Mouse (Mus musculus) kidney, adult 10 weeks (tissue): ENCODE data around the gene Fam210b. TPM values are rescaled to one million over a fixed set of nuclear protein-coding genes. Genes with fewer than 3 reads are reported as not detected.

Experiments
- polyA plus RNA-seq: library from polyadenylated mRNA; stranded (reverse); fragments of 350-450 nt; fragmentation: Illumina TruSeq; extraction: RNeasy Lipid Tissue Mini Kit (QIAGEN cat#74804); gene quantifications from one replicate; pipeline ENCODE4 v1.2.3, GENCODE M21; 2014; ENCODE audit warnings: low read depth, low replicate concordance

Gene Fam210b
- polyA plus RNA-seq = 16.7 TPM

GRCm38 (mm10) chr2:172345258-172345738 lies at the start of gene Fam210b:
Gene Fam210b (plus strand): TSS chr2:172345565.

DNA sequence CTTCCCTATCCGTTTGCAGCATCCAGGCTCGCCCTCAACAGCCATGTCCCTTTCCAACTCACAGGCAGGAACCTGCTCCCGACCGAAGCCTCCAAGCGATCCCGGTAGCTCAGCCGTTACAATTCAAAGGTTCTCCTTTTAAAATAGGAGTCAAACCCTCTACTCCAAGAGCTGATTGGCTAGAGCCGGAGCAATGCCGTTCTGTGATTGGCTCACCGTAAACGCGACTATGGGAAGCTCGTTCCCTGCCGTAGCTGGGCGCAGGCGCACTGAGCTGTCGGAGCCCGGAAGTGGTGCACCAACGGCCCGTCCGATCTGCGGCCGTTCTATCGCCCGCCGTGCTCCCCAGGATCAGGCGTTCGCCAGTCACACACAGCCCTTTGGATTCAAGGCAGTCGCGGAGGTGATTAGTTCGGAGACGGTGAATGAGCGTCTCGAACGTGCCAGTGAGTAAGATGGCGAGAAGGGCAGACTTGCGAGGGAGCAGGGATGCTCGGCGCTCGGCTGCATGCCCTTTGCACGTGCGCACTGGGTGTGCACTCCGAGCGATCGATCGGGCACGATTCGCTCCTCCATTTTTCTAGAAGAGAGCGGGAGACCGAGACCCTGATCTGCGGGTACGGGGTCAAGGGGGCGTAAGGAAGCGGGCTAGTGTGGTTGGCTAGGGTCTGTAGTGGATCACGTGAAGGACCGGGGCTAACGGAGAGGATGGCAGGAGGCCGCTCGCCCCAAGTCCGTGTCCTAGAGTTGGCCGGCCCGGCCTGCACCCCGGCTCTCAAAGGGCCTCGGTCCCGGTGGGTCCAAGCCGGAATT lies 25.3 kb downstream of the Fam210b start, which contains the start of the genes Aurka and Cstf1:
Gene Aurka (minus strand): TSS at position 125 of the 813 bp plus-strand sequence.
Gene Cstf1 (plus strand): TSS at position 271 of the 813 bp plus-strand sequence.

DNA sequence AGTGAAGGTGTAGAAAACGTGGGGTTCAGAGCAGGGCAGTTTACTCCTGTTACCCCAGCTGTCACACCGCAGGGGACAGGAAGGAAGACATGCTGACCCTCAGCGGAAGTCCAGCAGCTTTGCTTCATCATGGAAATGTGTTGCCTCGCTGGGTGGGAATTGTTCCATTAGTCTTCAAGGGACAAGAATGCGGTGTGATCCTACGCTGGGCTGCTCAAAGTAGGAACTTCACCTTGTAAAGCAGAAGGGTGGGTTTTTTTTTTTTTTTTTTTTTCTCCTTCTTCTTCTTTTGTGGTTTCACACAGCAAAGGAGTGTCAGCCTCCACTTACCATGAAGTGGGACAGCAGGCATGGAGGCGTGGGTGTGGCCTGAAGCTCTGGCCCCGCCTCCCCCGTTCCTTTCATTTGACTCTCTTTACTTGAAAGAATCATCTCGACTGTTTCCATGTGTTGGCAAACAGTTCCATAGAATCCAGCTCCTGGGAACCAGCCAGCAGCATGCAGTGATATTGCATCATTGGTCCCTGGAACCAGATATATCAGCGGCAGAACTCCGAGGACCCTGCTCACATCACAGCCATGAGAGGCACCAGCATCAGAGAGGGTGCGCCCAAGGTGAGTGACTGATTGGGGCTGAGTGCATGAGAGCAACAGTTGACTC lies 48.2 kb downstream of the Fam210b start, which contains the start of gene Cass4:
Gene Cass4 (plus strand): TSS at position 404 of the 661 bp plus-strand sequence.

Other genes with a start within 250 kb of the Fam210b start
- gene Mc3r, start 97.1 kb upstream of the Fam210b start, polyA plus RNA-seq = not detected
- gene Aurka, start 25.0 kb downstream of the Fam210b start, polyA plus RNA-seq = 0.24 TPM
- gene Cstf1, start 25.1 kb downstream of the Fam210b start, polyA plus RNA-seq = 4.6 TPM
- 0.16 TPM for gene Cass4, start 48.2 kb downstream of the Fam210b start, polyA plus RNA-seq
- 1.5 TPM for gene Rtf2, start 95.0 kb downstream of the Fam210b start, polyA plus RNA-seq
- not detected for gene Gcnt7, start 113.0 kb downstream of the Fam210b start, polyA plus RNA-seq
- gene Fam209, start 127.0 kb downstream of the Fam210b start, polyA plus RNA-seq = not detected
- gene Tfap2c, start 204.0 kb downstream of the Fam210b start, polyA plus RNA-seq = not detected